Mouse (Mus musculus) liver, embryonic 14.5 days (tissue): ENCODE data around the gene Hemk1.

Experiments
- CTCF ChIP-seq: IDR thresholded peaks from 2 replicates; pipeline ENCODE4 v1.5.1; 2016; ENCODE audit warnings: antibody characterized with exemption, low read depth, control low read depth
- EP300 ChIP-seq: IDR thresholded peaks from 2 replicates; pipeline ENCODE4 v1.6.1; 2016; ENCODE audit warnings: antibody characterized with exemption, low read depth

DNA sequence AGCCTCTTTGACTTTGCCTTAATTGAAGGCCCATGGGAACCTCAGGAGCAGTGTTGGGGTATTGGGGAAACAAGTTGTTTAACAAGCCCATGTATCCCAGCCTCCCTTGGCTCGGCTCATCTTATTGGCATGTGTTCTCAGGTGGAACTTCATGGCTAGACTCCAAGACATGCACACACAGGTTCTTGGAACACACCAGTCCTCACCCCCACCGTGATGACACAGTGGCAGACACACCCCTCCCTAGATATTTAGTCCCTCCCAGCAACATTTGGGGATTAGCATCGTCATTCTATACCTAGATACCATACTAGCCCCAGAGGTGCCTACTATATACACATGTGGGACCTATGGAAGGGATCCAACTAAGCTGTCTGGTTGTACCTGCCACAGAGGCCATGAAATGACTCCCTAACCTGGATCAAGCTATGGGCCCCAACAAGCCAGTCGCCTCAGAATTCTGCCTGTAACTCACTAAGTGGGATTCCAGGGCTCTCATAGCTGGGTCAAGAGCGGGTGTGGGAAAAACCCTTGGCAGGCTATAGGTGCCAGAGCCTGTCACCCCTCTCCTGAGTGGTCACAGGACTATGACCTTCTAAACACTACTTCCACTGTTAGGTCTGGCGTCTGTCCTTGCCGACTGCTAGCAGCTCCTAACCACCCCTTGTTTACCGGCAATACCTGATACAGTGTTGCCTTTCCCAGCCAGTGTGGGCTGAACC lies 39.9 kb downstream of the Hemk1 start:
- TF ChIP-seq EP300 (no peak), CTCF (no peak)
